In the genomic region with DNA sequence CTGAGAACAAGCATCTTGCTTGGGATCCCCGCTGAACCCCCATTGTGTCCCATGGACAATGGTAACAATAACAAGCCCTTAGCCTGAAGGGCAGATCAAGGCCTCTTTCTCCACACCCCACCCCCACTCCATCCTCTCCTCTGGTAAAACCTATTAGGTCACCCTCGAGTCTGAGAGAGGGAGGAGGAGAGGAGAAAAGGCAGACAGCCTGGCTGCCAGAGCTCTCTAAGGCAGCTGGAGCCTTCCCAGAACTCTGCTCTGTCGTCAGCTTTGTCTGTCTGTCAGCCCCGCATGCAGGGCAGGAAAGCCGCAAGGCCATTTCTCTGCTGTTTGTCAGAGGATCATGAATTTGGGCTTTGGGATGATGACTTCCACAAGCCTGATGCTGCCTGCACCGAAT, we compare ENCODE assay signal across 8 mouse cellular contexts.
DNase-seq lines count a peak whose midpoint lies in the region; ATAC-seq lines count a peak whose summit lies in the region.

No protein-coding gene starts in this region.

- H3K27ac ChIP-seq in embryonic facial prominence, embryonic 14.5 days (replicated peaks; ENCODE audit: low read depth, low read length) = no peak overlapping the region
- H3K27ac ChIP-seq in midbrain, embryonic 14.5 days (replicated peaks; ENCODE audit: low read depth, low read length) = no peak overlapping the region

- H3K4me2 ChIP-seq in embryonic facial prominence, embryonic 14.5 days (ENCODE audit: low read depth, low read length) = no peak overlapping the region
- no peak overlapping the region for H3K4me2 ChIP-seq in midbrain, embryonic 14.5 days (ENCODE audit: low read length)

- H3K4me3 ChIP-seq in embryonic facial prominence, embryonic 14.5 days (ENCODE audit: low read depth, low read length) = no peak overlapping the region
- H3K4me3 ChIP-seq in midbrain, embryonic 14.5 days (replicated peaks; ENCODE audit: low read depth, low read length) = no peak overlapping the region

- WGBS in embryonic facial prominence, embryonic 14.5 days = 22% methylated on average over 6 of the region's 6 CpGs
- WGBS in midbrain, embryonic 14.5 days = 7% methylated on average over 6 of the region's 6 CpGs

- peak; percentile 28 for DNase-seq in left cerebral cortex, postnatal 4 days
- DNase-seq in left cerebral cortex, postnatal 36 days (ENCODE audit: low spot score in 2 of 2) = no peak
- peak; percentile 59 for DNase-seq in embryonic facial prominence, embryonic 14.5 days (ENCODE audit: low spot score)
- DNase-seq in heart, postnatal 36 days = peak; percentile 23 to 34
- DNase-seq in midbrain, embryonic 14.5 days = peak; percentile 29
- no peak for DNase-seq in urinary bladder, postnatal 10 days (ENCODE audit: low spot score)
- no peak for DNase-seq in left cerebral cortex, adult 18-20 months (ENCODE audit: low spot score in 2 of 2)
- no peak for DNase-seq in cerebellum, adult 11 months

- H3K4me1 ChIP-seq in embryonic facial prominence, embryonic 14.5 days (ENCODE audit: control insufficient read depth, insufficient read depth, low read length) = no peaks in the 10 kb centered on the region
- peaks cover 5% of the 10 kb centered on the region; the same call in 1 of the 2 replicates for H3K4me1 ChIP-seq in midbrain, embryonic 14.5 days (ENCODE audit: control insufficient read depth, insufficient read depth, low read length)

- no peak overlapping the region for H3K9ac ChIP-seq in embryonic facial prominence, embryonic 14.5 days (ENCODE audit: low read depth, low read length)
- no peak overlapping the region for H3K9ac ChIP-seq in midbrain, embryonic 14.5 days (replicated peaks; ENCODE audit: low read length)

- H3K36me3 ChIP-seq in embryonic facial prominence, embryonic 14.5 days (ENCODE audit: control insufficient read depth, insufficient read depth, low read length) = no peaks in the 10 kb centered on the region
- H3K36me3 ChIP-seq in midbrain, embryonic 14.5 days (ENCODE audit: control insufficient read depth, insufficient read depth, low read length) = no peaks in the 10 kb centered on the region

- H3K27me3 ChIP-seq in embryonic facial prominence, embryonic 14.5 days (replicated peaks; ENCODE audit: control insufficient read depth, insufficient read depth, low read length) = no peaks in the 10 kb centered on the region
- H3K27me3 ChIP-seq in midbrain, embryonic 14.5 days (ENCODE audit: control insufficient read depth, insufficient read depth, low read length) = no peaks in the 10 kb centered on the region

- peak; percentile 47; the same call in 1 of the 2 replicates for ATAC-seq in embryonic facial prominence, embryonic 14.5 days (ENCODE audit: low read depth)
- no peak for ATAC-seq in midbrain, embryonic 14.5 days (ENCODE audit: low FRiP score, low TSS enrichment)

- 0 out of 2 replicates have a peak, but pooled peaks cover 3% of the 10 kb centered on the region for H3K9me3 ChIP-seq in embryonic facial prominence, embryonic 14.5 days (ENCODE audit: control insufficient read depth, low read length)
- H3K9me3 ChIP-seq in midbrain, embryonic 14.5 days (ENCODE audit: control insufficient read depth, low read length) = no peaks in the 10 kb centered on the region

- intact Hi-C loops in left cerebral cortex, postnatal 4 days (cut with DNase I) = no loop called here
- intact Hi-C loops in left cerebral cortex, postnatal 36 days (cut with DNase I) = no loop called here
- intact Hi-C loops in heart, postnatal 36 days (cut with DNase I) = no loop called here

Comparison
In these comparisons a context has a peak if more than half of its experiments do, and no peak if none do; other contexts are left out.
1. DNase-seq: peak in left cerebral cortex, postnatal 4 days (single experiment), embryonic facial prominence, embryonic 14.5 days (single experiment), heart, postnatal 36 days (2 of 2) and midbrain, embryonic 14.5 days (single experiment); none in left cerebral cortex, postnatal 36 days (0 of 2), urinary bladder, postnatal 10 days (single experiment), left cerebral cortex, adult 18-20 months (0 of 2) and cerebellum, adult 11 months (single experiment).